Mouse (Mus musculus): ENCODE results near the gene Lamb3. TPM values are rescaled to one million over a fixed set of nuclear protein-coding genes. Genes with fewer than 3 reads are reported as not detected.

The Lamb3 gene
- polyA plus RNA-seq, 1 experiment from 2014 or later: 54.5 TPM

GRCm38 (mm10) chr1:193305386-193305785 lies 97.9 kb downstream of the Lamb3 start:
- Histone ChIP-seq H3K4me2 (ENCODE audit: low read depth, low read length) (no peak overlapping the region), H3K9ac (ENCODE audit: low read length) (no peak overlapping the region), H3K9me3 (ENCODE audit: control insufficient read depth, low read length) (no peaks in the 10 kb centered on the region), H3K4me1 (replicated peaks; ENCODE audit: control insufficient read depth, insufficient read depth, low read length) (peaks cover 1% of the 10 kb centered on the region; the same call in 1 of the 2 replicates), H3K36me3 (ENCODE audit: control insufficient read depth, insufficient read depth, low read length) (no peaks in the 10 kb centered on the region), H3K27me3 (ENCODE audit: control insufficient read depth, insufficient read depth, low read depth, low read length) (no peaks in the 10 kb centered on the region), H3K4me3 (ENCODE audit: low read length) (no peak overlapping the region), H3K27ac (ENCODE audit: low read length) (no peak overlapping the region)
- 45% methylated on average over 7 of the region's 7 CpGs for WGBS
- ATAC-seq (ENCODE audit: low read depth): no peak

DNA sequence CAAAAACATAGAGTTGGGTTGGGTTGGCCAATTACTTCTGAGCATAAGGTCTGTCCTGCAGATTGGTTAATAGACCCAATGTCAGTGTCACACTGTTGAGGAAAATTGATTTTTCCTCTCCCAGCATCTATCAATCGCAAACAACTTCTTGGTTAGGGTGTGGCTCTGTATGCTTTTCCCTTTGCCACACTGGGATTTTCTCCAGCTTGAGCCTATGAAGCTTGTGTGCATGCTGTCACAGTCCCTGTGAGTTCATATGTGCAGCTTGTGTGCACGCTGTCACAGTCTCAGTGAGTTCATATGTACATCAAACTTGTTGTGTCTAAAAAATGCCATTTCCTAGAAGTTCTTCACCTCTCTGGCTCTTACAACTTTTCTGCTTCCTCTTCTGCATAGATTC lies 99.3 kb downstream of the Lamb3 start:
- Histone ChIP-seq H3K4me1 (replicated peaks; ENCODE audit: control insufficient read depth, insufficient read depth, low read length) (peaks cover 3% of the 10 kb centered on the region; the same call in 1 of the 2 replicates), H3K4me3 (ENCODE audit: low read length) (no peak overlapping the region), H3K9me3 (ENCODE audit: control insufficient read depth, low read length) (no peaks in the 10 kb centered on the region), H3K9ac (ENCODE audit: low read length) (no peak overlapping the region), H3K36me3 (ENCODE audit: control insufficient read depth, insufficient read depth, low read length) (no peaks in the 10 kb centered on the region), H3K4me2 (ENCODE audit: low read depth, low read length) (no peak overlapping the region), H3K27ac (ENCODE audit: low read length) (no peak overlapping the region), H3K27me3 (ENCODE audit: control insufficient read depth, insufficient read depth, low read depth, low read length) (no peaks in the 10 kb centered on the region)
- WGBS: 84% methylated on average over 2 of the region's 2 CpGs
- no peak for ATAC-seq (ENCODE audit: low read depth)

GRCm38 (mm10) chr1:193309785-193310518 lies 102.5 kb downstream of the Lamb3 start:
- no peaks in the 10 kb centered on the region for H3K36me3 ChIP-seq (ENCODE audit: control insufficient read depth, insufficient read depth, low read length)
- H3K9me3 ChIP-seq (ENCODE audit: control insufficient read depth, low read length): no peaks in the 10 kb centered on the region
- H3K27ac ChIP-seq (ENCODE audit: low read length): peak overlapping the region; percentile 17
- H3K9ac ChIP-seq (ENCODE audit: low read length): no peak overlapping the region
- 15% methylated on average over 1 of the region's 1 CpGs for WGBS
- peaks cover 3% of the 10 kb centered on the region; the same call in 1 of the 2 replicates for H3K4me1 ChIP-seq (replicated peaks; ENCODE audit: control insufficient read depth, insufficient read depth, low read length)
- no peaks in the 10 kb centered on the region for H3K27me3 ChIP-seq (ENCODE audit: control insufficient read depth, insufficient read depth, low read depth, low read length)
- peak; percentile 60 for ATAC-seq (ENCODE audit: low read depth)
- no peak overlapping the region for H3K4me3 ChIP-seq (ENCODE audit: low read length)
- H3K4me2 ChIP-seq (ENCODE audit: low read depth, low read length): no peak overlapping the region

- ATAC-seq (ENCODE audit: low read depth): no peak
- no peak overlapping the region for H3K4me3 ChIP-seq (ENCODE audit: low read length)
- peaks cover 7% of the 10 kb centered on the region; the same call in 1 of the 2 replicates for H3K4me1 ChIP-seq (replicated peaks; ENCODE audit: control insufficient read depth, insufficient read depth, low read length)
- no peaks in the 10 kb centered on the region for H3K27me3 ChIP-seq (ENCODE audit: control insufficient read depth, insufficient read depth, low read depth, low read length)
- 79% methylated on average over 3 of the region's 3 CpGs for WGBS
- no peak overlapping the region for H3K9ac ChIP-seq (ENCODE audit: low read length)
- H3K9me3 ChIP-seq (ENCODE audit: control insufficient read depth, low read length): no peaks in the 10 kb centered on the region
- H3K36me3 ChIP-seq (ENCODE audit: control insufficient read depth, insufficient read depth, low read length): no peaks in the 10 kb centered on the region
- peak overlapping the region; percentile 17 for H3K27ac ChIP-seq (ENCODE audit: low read length)
- no peak overlapping the region for H3K4me2 ChIP-seq (ENCODE audit: low read depth, low read length)
Observed at GRCm38 (mm10) chr1:193310519-193311085, 103.1 kb downstream of the Lamb3 start.

DNA sequence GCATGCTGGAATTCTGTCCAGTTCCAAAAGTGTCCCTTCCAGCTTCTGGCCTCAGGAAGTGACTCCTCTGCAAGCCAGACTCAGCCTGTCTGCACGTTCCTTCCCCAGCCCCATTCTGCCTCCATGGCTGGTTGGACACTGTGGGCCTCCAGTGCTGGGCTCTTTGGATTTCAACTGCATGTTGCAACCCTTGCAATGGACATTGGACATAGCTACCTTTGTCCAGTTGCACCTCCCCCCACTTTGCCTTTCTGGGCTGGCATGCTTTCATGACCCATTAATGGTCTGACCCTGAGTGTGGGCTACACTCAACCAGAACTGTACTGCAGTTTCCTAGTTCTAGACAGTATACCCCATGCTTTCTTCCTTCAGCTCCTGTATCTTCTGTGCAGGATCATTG lies 104.1 kb downstream of the Lamb3 start:
- no peak overlapping the region for H3K4me3 ChIP-seq (ENCODE audit: low read length)
- no peaks in the 10 kb centered on the region for H3K9me3 ChIP-seq (ENCODE audit: control insufficient read depth, low read length)
- ATAC-seq (ENCODE audit: low read depth): no peak
- 52% methylated on average over 1 of the region's 1 CpGs for WGBS
- H3K27ac ChIP-seq (ENCODE audit: low read length): no peak overlapping the region
- no peak overlapping the region for H3K9ac ChIP-seq (ENCODE audit: low read length)
- no peak overlapping the region for H3K4me2 ChIP-seq (ENCODE audit: low read depth, low read length)
- no peaks in the 10 kb centered on the region for H3K27me3 ChIP-seq (ENCODE audit: control insufficient read depth, insufficient read depth, low read depth, low read length)
- H3K4me1 ChIP-seq (replicated peaks; ENCODE audit: control insufficient read depth, insufficient read depth, low read length): peaks cover 10% of the 10 kb centered on the region
- no peaks in the 10 kb centered on the region for H3K36me3 ChIP-seq (ENCODE audit: control insufficient read depth, insufficient read depth, low read length)

DNA sequence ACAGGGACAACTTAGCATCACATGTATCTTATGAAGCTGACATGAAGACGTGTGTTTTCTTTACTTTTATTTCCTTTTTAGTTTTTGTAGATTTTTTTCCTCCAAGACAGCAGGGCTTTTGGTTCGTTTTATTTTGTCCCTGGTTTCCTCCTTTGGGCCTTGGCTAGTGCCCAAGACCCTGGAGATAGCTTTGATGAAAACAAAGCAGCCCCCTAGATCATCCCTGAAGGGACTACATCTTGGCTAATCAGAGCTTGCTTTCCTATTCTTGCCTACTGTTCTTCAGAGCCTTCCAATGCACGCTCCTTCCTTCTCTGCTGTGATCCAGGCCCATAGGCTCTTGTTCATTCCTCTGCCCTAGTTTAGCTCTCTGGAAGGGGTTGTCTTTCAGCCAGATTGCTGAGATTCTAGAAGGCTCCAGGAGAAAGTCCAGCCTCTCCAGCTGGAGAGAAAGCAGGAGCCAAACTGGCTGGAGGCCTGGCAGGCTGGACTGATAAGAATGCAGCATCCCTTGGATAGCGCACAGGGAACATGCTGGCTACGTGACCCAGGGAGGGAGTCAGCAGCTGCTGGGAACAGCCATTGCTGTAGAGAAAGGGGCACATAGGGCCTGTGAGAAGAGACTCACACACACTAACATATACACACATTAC lies 108.3 kb downstream of the Lamb3 start:
- Histone ChIP-seq H3K36me3 (ENCODE audit: control insufficient read depth, insufficient read depth, low read length) (no peaks in the 10 kb centered on the region), H3K4me2 (ENCODE audit: low read depth, low read length) (no peak overlapping the region), H3K27me3 (ENCODE audit: control insufficient read depth, insufficient read depth, low read depth, low read length) (no peaks in the 10 kb centered on the region), H3K27ac (ENCODE audit: low read length) (peak overlapping the region; percentile 99), H3K9ac (ENCODE audit: low read length) (no peak overlapping the region; the same call in 1 of the 2 replicates), H3K9me3 (ENCODE audit: control insufficient read depth, low read length) (no peaks in the 10 kb centered on the region), H3K4me1 (replicated peaks; ENCODE audit: control insufficient read depth, insufficient read depth, low read length) (peaks cover 10% of the 10 kb centered on the region), H3K4me3 (ENCODE audit: low read length) (no peak overlapping the region)
- 55% methylated on average over 5 of the region's 5 CpGs for WGBS
- peak; percentile 91 for ATAC-seq (ENCODE audit: low read depth)

GRCm38 (mm10) chr1:193316358-193316750 lies 108.9 kb downstream of the Lamb3 start:
- Histone ChIP-seq H3K27me3 (ENCODE audit: control insufficient read depth, insufficient read depth, low read depth, low read length) (no peaks in the 10 kb centered on the region), H3K4me1 (replicated peaks; ENCODE audit: control insufficient read depth, insufficient read depth, low read length) (peaks cover 10% of the 10 kb centered on the region), H3K27ac (ENCODE audit: low read length) (peak overlapping the region; percentile 99), H3K9ac (ENCODE audit: low read length) (no peak overlapping the region), H3K4me3 (ENCODE audit: low read length) (no peak overlapping the region), H3K9me3 (ENCODE audit: control insufficient read depth, low read length) (no peaks in the 10 kb centered on the region), H3K36me3 (ENCODE audit: control insufficient read depth, insufficient read depth, low read length) (no peaks in the 10 kb centered on the region), H3K4me2 (ENCODE audit: low read depth, low read length) (no peak overlapping the region)
- ATAC-seq (ENCODE audit: low read depth): no peak
- WGBS: 61% methylated on average over 9 of the region's 9 CpGs

DNA sequence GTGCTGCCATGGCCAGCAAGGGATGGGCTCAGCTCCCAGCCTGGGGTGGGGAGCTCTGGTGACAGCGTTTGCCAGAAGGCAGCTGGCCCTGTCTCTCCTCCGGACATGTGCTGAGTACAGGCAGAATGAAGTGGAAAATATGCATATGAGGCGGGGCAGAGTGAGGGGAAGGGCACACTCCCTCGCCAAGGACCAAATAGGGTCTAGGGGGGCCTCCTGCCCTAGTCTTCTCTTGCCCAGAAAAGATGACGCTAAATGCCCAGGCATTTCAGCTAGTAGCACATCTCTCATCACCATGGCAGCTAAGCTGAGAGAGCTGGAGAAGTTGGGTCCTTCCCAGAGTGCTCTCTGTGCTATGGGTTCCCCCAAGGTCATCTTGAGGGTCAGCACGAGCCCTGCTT lies 109.7 kb downstream of the Lamb3 start:
- no peak overlapping the region for H3K4me2 ChIP-seq (ENCODE audit: low read depth, low read length)
- peak overlapping the region; percentile 92 for H3K27ac ChIP-seq (ENCODE audit: low read length)
- 36% methylated on average over 6 of the region's 6 CpGs for WGBS
- no peaks in the 10 kb centered on the region for H3K36me3 ChIP-seq (ENCODE audit: control insufficient read depth, insufficient read depth, low read length)
- H3K27me3 ChIP-seq (ENCODE audit: control insufficient read depth, insufficient read depth, low read depth, low read length): no peaks in the 10 kb centered on the region
- no peaks in the 10 kb centered on the region for H3K9me3 ChIP-seq (ENCODE audit: control insufficient read depth, low read length)
- no peak overlapping the region for H3K4me3 ChIP-seq (ENCODE audit: low read length)
- H3K4me1 ChIP-seq (replicated peaks; ENCODE audit: control insufficient read depth, insufficient read depth, low read length): peaks cover 10% of the 10 kb centered on the region
- no peak overlapping the region; the same call in 1 of the 2 replicates for H3K9ac ChIP-seq (ENCODE audit: low read length)
- ATAC-seq (ENCODE audit: low read depth): peak; percentile 90

- Histone ChIP-seq H3K4me2 (ENCODE audit: low read depth, low read length) (no peak overlapping the region), H3K9me3 (ENCODE audit: control insufficient read depth, low read length) (no peaks in the 10 kb centered on the region), H3K36me3 (ENCODE audit: control insufficient read depth, insufficient read depth, low read length) (no peaks in the 10 kb centered on the region), H3K27me3 (ENCODE audit: control insufficient read depth, insufficient read depth, low read depth, low read length) (no peaks in the 10 kb centered on the region), H3K4me3 (ENCODE audit: low read length) (no peak overlapping the region), H3K9ac (ENCODE audit: low read length) (no peak overlapping the region), H3K4me1 (replicated peaks; ENCODE audit: control insufficient read depth, insufficient read depth, low read length) (peaks cover 10% of the 10 kb centered on the region), H3K27ac (ENCODE audit: low read length) (no peak overlapping the region)
- WGBS: 49% methylated on average over 3 of the region's 3 CpGs
- no peak for ATAC-seq (ENCODE audit: low read depth)
Observed at GRCm38 (mm10) chr1:193319721-193320120, 112.2 kb downstream of the Lamb3 start.
